Mouse (Mus musculus): Measurements from ENCODE around the gene Amz2. TPM values are rescaled to one million over a fixed set of nuclear protein-coding genes. Genes with fewer than 3 reads are reported as not detected.
A peak's percentile ranks its signal among the peaks of the same experiment; 100 is the strongest.

Amz2 gene
- polyA plus RNA-seq, 1 experiment, result 40.9 TPM

DNA sequence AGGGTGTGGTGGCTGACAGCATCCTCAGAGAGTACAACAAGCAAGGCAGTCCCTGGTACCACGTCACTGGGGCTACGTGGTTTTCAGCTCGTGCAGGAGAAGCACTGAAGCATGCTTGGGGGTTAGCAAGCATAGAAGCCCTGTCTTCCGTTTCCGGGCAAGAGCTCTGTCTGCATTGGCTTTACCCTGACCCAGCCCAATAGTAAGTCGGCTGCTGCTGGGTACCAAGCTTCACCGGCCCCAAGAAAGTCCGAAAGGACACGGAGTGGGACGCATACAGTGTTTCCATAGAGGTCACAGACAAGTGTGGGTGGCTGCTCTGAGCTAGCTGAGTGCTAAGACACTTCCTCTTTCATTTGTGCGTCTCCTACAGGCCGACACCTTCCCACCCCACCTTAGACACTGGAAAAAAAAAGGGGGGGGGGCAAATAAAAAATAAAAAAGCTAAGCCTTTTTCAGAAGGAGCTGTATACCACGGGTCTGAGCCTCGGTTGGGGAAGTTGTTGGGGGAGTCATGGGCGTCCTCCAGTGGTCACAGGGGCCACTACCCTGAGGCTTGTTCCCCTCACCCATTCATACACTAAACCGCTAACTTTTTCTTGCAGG lies 5.7 kb upstream of the Amz2 start:
- Histone ChIP-seq H3K4me1 (ENCODE audit: control insufficient read depth, insufficient read depth, low read length) (peaks cover 10% of the 10 kb centered on the region; the same call in 1 of the 2 replicates), H3K4me3 (replicated peaks; ENCODE audit: extremely low read depth, low read depth, low read length) (peak overlapping the region; percentile 37)
- TF ChIP-seq POLR2A (IDR thresholded peaks at IDR 0.05; ENCODE audit: borderline replicate concordance, extremely low read depth, low read depth, low read length), result no peak
- 0 out of 2 replicates have a peak, but pooled peaks have one; percentile 6 for TF ChIP-seq CTCF (IDR thresholded peaks at IDR 0.05; ENCODE audit: insufficient read depth, low read length)
- peak; percentile 25 for DNase-seq
- 34% methylated on average over 16 of the region's 16 CpGs for WGBS

DNA sequence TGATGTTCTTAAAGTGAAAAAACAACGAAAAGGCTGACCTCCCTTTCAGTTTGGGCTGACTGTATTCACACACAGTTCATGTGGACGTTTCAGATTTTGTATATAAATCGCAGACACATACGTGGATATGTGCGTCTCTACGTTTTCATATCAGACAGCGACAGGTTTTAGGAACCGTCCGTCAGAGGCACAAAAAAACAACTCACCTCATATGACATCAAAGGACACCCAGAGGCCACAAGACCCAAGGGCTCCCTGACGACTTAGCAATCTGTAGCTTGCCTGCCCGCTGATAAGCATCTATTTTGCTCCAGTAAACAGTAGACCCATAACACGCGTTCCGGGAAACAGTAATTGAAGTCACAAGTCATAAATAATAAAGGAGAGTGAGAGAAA lies 5.2 kb upstream of the Amz2 start:
- 59% methylated on average over 14 of the region's 14 CpGs for WGBS
- Histone ChIP-seq H3K4me3 (replicated peaks; ENCODE audit: extremely low read depth, low read depth, low read length) (no peak overlapping the region), H3K4me1 (ENCODE audit: control insufficient read depth, insufficient read depth, low read length) (peaks cover 10% of the 10 kb centered on the region; the same call in 1 of the 2 replicates)
- DNase-seq, result no peak
- TF ChIP-seq CTCF (IDR thresholded peaks at IDR 0.05; ENCODE audit: insufficient read depth, low read length) (no peak), POLR2A (IDR thresholded peaks at IDR 0.05; ENCODE audit: borderline replicate concordance, extremely low read depth, low read depth, low read length) (no peak)

DNA sequence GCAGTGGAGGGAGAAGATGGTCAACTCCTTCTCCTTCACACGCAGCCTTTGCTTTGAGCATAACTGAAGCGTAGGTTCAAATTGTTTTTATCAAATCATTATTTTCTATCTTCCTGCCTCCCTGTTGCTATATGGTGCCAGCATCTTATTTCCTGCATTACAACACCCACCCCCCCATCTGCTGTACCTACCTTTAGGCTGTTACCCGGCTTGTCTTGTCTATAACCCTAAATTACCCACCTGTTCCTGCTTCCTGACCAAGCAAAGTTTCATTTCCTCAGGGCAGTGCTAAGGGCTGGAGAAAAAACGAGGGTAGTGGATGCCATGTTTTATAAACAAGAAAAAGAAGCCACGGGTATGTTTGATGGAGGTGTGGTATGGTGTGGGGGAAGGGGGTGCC lies 4.5 kb upstream of the Amz2 start:
- Histone ChIP-seq H3K4me3 (replicated peaks; ENCODE audit: extremely low read depth, low read depth, low read length) (no peak overlapping the region), H3K4me1 (ENCODE audit: control insufficient read depth, insufficient read depth, low read length) (peaks cover 10% of the 10 kb centered on the region; the same call in 1 of the 2 replicates)
- TF ChIP-seq POLR2A (IDR thresholded peaks at IDR 0.05; ENCODE audit: borderline replicate concordance, extremely low read depth, low read depth, low read length), result no peak
- no peak for TF ChIP-seq CTCF (IDR thresholded peaks at IDR 0.05; ENCODE audit: insufficient read depth, low read length)
- WGBS, result 66% methylated on average over 5 of the region's 5 CpGs
- DNase-seq, result no peak

DNA sequence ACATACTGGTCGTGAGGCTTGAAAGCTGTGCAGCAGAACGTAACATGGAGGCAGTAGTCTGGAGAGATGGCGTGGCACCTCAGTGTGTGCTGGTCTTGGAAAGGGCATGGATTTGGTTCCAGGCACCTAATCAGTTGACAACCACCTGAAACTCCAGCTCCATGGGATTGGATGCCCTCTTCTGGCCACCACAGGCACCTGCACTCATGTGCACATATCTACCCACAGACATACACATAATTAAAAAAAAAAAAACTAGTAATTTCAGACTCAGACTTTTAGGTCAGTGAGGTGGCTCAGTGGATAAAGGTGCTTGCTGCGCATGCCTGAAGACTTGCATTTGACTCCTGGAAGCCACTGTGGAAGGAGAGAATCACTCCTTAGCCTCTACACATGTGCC lies 3.5 kb upstream of the Amz2 start:
- TF ChIP-seq CTCF (IDR thresholded peaks at IDR 0.05; ENCODE audit: insufficient read depth, low read length), result no peak
- TF ChIP-seq POLR2A (IDR thresholded peaks at IDR 0.05; ENCODE audit: borderline replicate concordance, extremely low read depth, low read depth, low read length), result no peak
- Histone ChIP-seq H3K4me3 (replicated peaks; ENCODE audit: extremely low read depth, low read depth, low read length) (no peak overlapping the region), H3K4me1 (ENCODE audit: control insufficient read depth, insufficient read depth, low read length) (peaks cover 10% of the 10 kb centered on the region; the same call in 1 of the 2 replicates)
- DNase-seq, result no peak
- 99% methylated on average over 4 of the region's 4 CpGs for WGBS

DNA sequence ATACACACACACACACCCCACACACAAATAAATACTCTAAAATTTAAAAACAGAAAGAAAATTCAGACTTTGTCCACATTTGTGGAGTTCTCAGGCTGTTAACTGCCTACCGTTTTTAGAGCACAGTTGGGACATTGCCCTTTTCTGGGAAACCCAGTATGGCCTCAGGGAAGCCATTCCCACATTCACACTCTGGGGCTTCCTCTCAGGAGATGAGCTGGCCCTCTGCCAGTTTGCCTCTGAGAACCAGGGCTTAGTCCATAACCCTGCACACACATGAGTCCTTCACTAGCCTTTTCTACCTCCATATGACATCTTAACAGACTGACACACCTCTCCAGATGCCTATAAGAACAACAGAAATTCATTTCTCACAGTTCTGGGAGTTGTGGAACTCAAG lies 2.5 kb upstream of the Amz2 start:
- WGBS, result 31% methylated on average over 1 of the region's 1 CpGs
- TF ChIP-seq CTCF (IDR thresholded peaks at IDR 0.05; ENCODE audit: insufficient read depth, low read length) (no peak), POLR2A (IDR thresholded peaks at IDR 0.05; ENCODE audit: borderline replicate concordance, extremely low read depth, low read depth, low read length) (no peak)
- no peak overlapping the region for H3K4me3 ChIP-seq (replicated peaks; ENCODE audit: extremely low read depth, low read depth, low read length)
- H3K4me1 ChIP-seq (ENCODE audit: control insufficient read depth, insufficient read depth, low read length), result peaks cover 10% of the 10 kb centered on the region; the same call in 1 of the 2 replicates
- DNase-seq, result no peak

DNA sequence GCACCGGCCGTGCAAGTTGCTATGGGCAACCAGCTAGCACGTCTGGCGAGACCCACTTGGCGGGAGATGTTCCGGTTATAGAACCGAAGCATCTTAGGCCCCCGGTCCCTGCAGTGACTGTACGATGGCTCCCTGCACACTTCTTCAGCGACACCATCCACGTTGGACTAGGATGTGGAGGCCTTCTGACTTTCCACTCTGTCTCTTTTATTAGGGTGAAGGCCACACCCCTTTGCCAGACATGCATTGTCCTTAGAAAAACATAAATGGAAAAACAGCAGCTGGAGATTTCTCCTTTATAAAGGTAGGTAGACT lies 483 bp downstream of the Amz2 start:
- WGBS, result under 1% methylated on average over 11 of the region's 11 CpGs
- H3K4me3 ChIP-seq (replicated peaks; ENCODE audit: extremely low read depth, low read depth, low read length), result peak overlapping the region; percentile 69
- TF ChIP-seq POLR2A (IDR thresholded peaks at IDR 0.05; ENCODE audit: borderline replicate concordance, extremely low read depth, low read depth, low read length) (no peak), CTCF (IDR thresholded peaks at IDR 0.05; ENCODE audit: insufficient read depth, low read length) (no peak)
- no peaks in the 10 kb centered on the region for H3K4me1 ChIP-seq (ENCODE audit: control insufficient read depth, insufficient read depth, low read length)
- DNase-seq, result no peak

DNA sequence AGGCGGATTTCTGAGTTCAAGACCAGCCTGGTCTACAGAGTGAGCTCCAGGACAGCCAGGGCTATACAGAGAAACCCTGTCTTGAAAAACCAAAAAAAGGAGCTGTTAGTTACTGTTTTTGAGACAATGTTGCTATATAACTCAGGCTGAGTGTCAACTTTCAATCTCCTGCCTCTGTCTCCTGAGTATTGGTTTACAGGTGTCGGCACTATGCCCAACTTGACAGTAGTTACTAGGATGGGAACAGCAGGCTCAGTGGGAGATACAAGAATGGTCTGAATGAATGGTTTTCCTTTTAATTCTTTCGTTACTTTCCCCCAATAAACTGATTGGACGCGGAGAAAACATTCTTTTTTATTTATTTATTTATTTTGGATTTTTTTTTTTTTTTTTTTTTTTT lies 1.6 kb downstream of the Amz2 start:
- H3K4me1 ChIP-seq (ENCODE audit: control insufficient read depth, insufficient read depth, low read length), result no peaks in the 10 kb centered on the region
- DNase-seq, result no peak
- TF ChIP-seq POLR2A (IDR thresholded peaks at IDR 0.05; ENCODE audit: borderline replicate concordance, extremely low read depth, low read depth, low read length) (no peak), CTCF (IDR thresholded peaks at IDR 0.05; ENCODE audit: insufficient read depth, low read length) (no peak)
- no peak overlapping the region for H3K4me3 ChIP-seq (replicated peaks; ENCODE audit: extremely low read depth, low read depth, low read length)
- WGBS, result 96% methylated on average over 5 of the region's 5 CpGs

DNA sequence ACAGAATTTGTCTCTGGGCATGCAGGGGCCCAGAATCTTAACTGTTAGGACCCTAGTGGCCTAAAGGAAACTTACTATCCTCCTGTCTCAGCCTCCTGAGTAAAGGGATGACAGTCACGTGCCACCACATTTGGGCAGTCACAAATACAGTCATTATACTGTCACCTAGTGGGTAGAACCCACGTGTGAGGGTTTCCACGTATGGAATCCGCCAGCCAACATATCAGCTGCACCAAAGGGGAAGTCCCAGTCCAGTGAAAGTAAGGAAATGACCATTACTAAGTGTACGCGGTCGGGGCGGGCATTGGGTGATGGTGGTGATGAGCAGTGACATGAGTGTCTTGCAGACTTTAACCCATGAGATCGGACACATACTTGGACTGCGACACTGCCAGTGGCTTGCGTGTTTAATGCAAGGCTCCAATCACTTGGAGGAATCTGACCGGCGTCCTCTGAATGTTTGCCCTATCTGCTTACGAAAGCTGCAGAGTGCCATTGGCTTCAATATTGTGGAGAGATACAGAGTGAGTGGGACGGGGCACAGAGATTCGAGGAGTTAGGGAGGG lies 8.6 kb downstream of the Amz2 start:
- 83% methylated on average over 16 of the region's 16 CpGs for WGBS
- H3K4me1 ChIP-seq (ENCODE audit: control insufficient read depth, insufficient read depth, low read length), result 0 out of 2 replicates have a peak, but pooled peaks cover under 1% of the 10 kb centered on the region
- DNase-seq, result no peak
- TF ChIP-seq POLR2A (IDR thresholded peaks at IDR 0.05; ENCODE audit: borderline replicate concordance, extremely low read depth, low read depth, low read length) (no peak), CTCF (IDR thresholded peaks at IDR 0.05; ENCODE audit: insufficient read depth, low read length) (no peak)
- H3K4me3 ChIP-seq (replicated peaks; ENCODE audit: extremely low read depth, low read depth, low read length), result no peak overlapping the region

DNA sequence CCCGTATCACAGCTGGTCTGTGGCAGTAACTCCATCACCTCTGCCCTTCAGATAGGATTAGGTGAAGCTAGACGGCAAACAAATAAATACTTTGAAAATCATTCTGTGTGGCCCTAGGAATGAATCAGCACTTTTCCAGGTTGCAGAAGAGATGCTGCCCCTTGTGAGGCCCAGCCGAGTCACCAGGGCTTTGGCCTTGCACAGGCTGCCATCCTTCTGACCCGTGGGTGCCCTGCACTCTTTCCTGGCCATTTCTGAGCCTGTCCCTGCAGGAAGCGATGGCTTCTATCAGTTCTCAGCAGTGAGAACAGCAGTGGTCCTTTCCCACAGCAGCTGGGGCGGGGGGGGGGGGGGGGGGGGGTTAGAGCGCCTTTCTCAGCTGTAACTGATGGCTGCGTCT lies 11.1 kb downstream of the Amz2 start:
- no peak for DNase-seq
- Histone ChIP-seq H3K4me1 (ENCODE audit: control insufficient read depth, insufficient read depth, low read length) (0 out of 2 replicates have a peak, but pooled peaks cover 3% of the 10 kb centered on the region), H3K4me3 (replicated peaks; ENCODE audit: extremely low read depth, low read depth, low read length) (no peak overlapping the region)
- no peak for TF ChIP-seq CTCF (IDR thresholded peaks at IDR 0.05; ENCODE audit: insufficient read depth, low read length)
- TF ChIP-seq POLR2A (IDR thresholded peaks at IDR 0.05; ENCODE audit: borderline replicate concordance, extremely low read depth, low read depth, low read length), result no peak
- 59% methylated on average over 8 of the region's 8 CpGs for WGBS

DNA sequence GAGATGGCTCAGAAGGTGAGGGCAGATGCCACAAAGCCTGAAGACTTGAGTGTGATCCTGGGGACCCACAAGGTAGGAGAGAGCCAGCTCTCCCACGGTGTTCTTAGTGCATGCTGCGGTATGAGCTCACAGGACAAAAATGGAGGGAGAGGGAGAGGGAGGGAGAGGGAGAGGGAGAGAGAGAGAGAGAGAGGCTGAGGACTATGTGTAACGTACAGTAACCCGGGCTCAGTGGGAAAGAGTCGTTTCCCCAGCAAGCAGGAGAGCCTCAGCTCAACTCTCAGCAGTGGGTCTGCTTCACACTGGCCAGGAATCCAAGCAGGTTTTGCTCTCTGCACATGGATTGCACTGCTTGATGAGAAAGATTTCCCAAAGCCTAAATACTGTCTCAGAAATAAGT lies 13.5 kb downstream of the Amz2 start:
- 0 out of 2 replicates have a peak, but pooled peaks cover 3% of the 10 kb centered on the region for H3K4me1 ChIP-seq (ENCODE audit: control insufficient read depth, insufficient read depth, low read length)
- no peak for DNase-seq
- TF ChIP-seq CTCF (IDR thresholded peaks at IDR 0.05; ENCODE audit: insufficient read depth, low read length) (no peak), POLR2A (IDR thresholded peaks at IDR 0.05; ENCODE audit: borderline replicate concordance, extremely low read depth, low read depth, low read length) (no peak)
- 23% methylated on average over 5 of the region's 5 CpGs for WGBS
- no peak overlapping the region for H3K4me3 ChIP-seq (replicated peaks; ENCODE audit: extremely low read depth, low read depth, low read length)

All from lung, adult 2 months (tissue).